11 mouse cellular contexts compared by ENCODE assay signal in the genomic region with DNA sequence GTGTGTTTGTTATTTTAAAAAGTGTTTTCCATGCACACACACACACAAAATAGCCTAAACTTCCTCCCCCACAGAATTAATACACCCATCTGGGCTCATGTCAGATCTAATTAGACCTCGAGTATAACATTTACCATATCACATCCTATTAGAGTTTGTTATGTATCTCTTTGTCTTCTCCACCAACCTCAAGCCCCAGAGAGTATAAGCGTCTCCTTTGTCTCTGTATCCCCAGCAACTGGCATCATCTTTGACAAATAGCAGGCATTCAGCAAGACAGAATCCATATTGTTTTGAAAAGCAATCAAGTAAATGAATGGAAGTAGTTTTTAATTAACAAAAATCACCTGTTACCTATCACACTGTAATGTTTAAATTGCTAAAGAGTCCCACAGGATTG.
"Had no signal": no experiment of that assay in that cellular context is flagged by ENCODE, and none has a peak within 500 bp of the region (broad histone marks: within the 10 kb centered on the region; RNA-seq: fewer than 3 reads in every experiment).

No protein-coding gene starts in this region.

- H3K4me3 ChIP-seq: limb, embryonic 13.5 days; midbrain, embryonic 12.5 days had no signal

- H3K9me3 ChIP-seq: limb, embryonic 13.5 days; midbrain, embryonic 12.5 days had no signal

- H3K27ac ChIP-seq: limb, embryonic 13.5 days; liver, embryonic 14.5 days; midbrain, embryonic 12.5 days had no signal

- H3K9ac ChIP-seq: limb, embryonic 13.5 days; liver, embryonic 14.5 days; midbrain, embryonic 12.5 days had no signal

- H3K36me3 ChIP-seq: limb, embryonic 13.5 days; midbrain, embryonic 12.5 days had no signal

- H3K27me3 ChIP-seq: limb, embryonic 13.5 days; midbrain, embryonic 12.5 days had no signal

- H3K4me2 ChIP-seq: limb, embryonic 13.5 days; midbrain, embryonic 12.5 days had no signal

- H3K4me1 ChIP-seq: limb, embryonic 13.5 days had no signal

- DNase-seq: kidney, adult 18-20 months; kidney, postnatal 10 days; kidney, postnatal 4 days; left cerebral cortex, postnatal 4 days; lung, adult 18-20 months; right cerebral cortex, adult 18-20 months; right cerebral cortex, postnatal 25 days; thymus, postnatal 36 days had no signal
